In genomic region chr3:130095160-130095781, GRCm38 (mm10) we compare ENCODE assay signal across 8 mouse cellular contexts. TPM values are rescaled to one million over a fixed set of nuclear protein-coding genes. Genes with fewer than 3 reads are reported as not detected.
DNase-seq lines count a peak whose midpoint lies in the region; ATAC-seq and TF ChIP-seq lines count a peak whose summit lies in the region.

No protein-coding gene starts in this region.

- H3K27ac ChIP-seq in intestine, postnatal 0 days (ENCODE audit: low read depth, low read length) = no peak overlapping the region
- no peak overlapping the region for H3K27ac ChIP-seq in intestine, embryonic 15.5 days
- H3K27ac ChIP-seq in MEL (ENCODE audit: control insufficient read depth, low read depth, low read length) = no peak overlapping the region
- H3K27ac ChIP-seq in hindbrain, embryonic 16.5 days (ENCODE audit: low read depth, low read length) = no peak overlapping the region
- H3K27ac ChIP-seq in limb, embryonic 14.5 days (replicated peaks; ENCODE audit: low read depth, low read length) = no peak overlapping the region
- H3K27ac ChIP-seq in neural tube, embryonic 15.5 days (replicated peaks) = no peak overlapping the region

- no peak overlapping the region for H3K4me3 ChIP-seq in intestine, postnatal 0 days (ENCODE audit: low read depth, low read length)
- no peak overlapping the region for H3K4me3 ChIP-seq in intestine, embryonic 15.5 days (replicated peaks)
- no peak overlapping the region for H3K4me3 ChIP-seq in MEL (ENCODE audit: control insufficient read depth in 1 of 2, insufficient read depth in 1 of 2, low read depth in 2 of 2, low read length in 2 of 2)
- no peak overlapping the region for H3K4me3 ChIP-seq in hindbrain, embryonic 16.5 days (ENCODE audit: low read length)
- H3K4me3 ChIP-seq in limb, embryonic 14.5 days (replicated peaks; ENCODE audit: low read length) = no peak overlapping the region
- H3K4me3 ChIP-seq in neural tube, embryonic 15.5 days (replicated peaks) = no peak overlapping the region

- peak; percentile 54 for DNase-seq in MEL (ENCODE audit: low read depth, low spot score)
- DNase-seq in embryo, embryonic 10.5 days (ENCODE audit: low spot score) = peak; percentile 81
- peak; percentile 70 for DNase-seq in limb, embryonic 14.5 days (ENCODE audit: low spot score)

- ATAC-seq in intestine, postnatal 0 days = no peak
- no peak for ATAC-seq in intestine, embryonic 15.5 days
- ATAC-seq in hindbrain, embryonic 16.5 days = peak; percentile 75
- no peak for ATAC-seq in limb, embryonic 14.5 days (ENCODE audit: low FRiP score, low read depth)
- peak; percentile 75; the same call in 1 of the 2 replicates for ATAC-seq in neural tube, embryonic 15.5 days (ENCODE audit: low FRiP score)
- ATAC-seq in inflammation-experienced regulatory T-cells, adult 6 months = no peak

- no peaks in the 10 kb centered on the region for H3K79me2 ChIP-seq in MEL (ENCODE audit: control insufficient read depth, insufficient read depth, low read length, poor library complexity)

- peak; percentile 79 for TF ChIP-seq CTCF in intestine, postnatal 0 days (IDR thresholded peaks at IDR 0.05; ENCODE audit: low read depth)
- TF ChIP-seq CTCF in MEL (IDR thresholded peaks at IDR 0.05 in 2 of 3, conservative IDR thresholded peaks at IDR 0.05 in 1 of 3; ENCODE audit: control insufficient read depth in 1 of 3, insufficient read depth in 1 of 3, low read depth in 2 of 3, low read length in 3 of 3, poor library complexity in 1 of 3, severe bottlenecking in 1 of 3) = peak; percentile 35 to 67 (median 53); a peak in 5 of 6 replicates

- no peaks in the 10 kb centered on the region for H3K27me3 ChIP-seq in intestine, postnatal 0 days (replicated peaks; ENCODE audit: control insufficient read depth, insufficient read depth, low read length)
- H3K27me3 ChIP-seq in intestine, embryonic 15.5 days (replicated peaks) = no peaks in the 10 kb centered on the region
- no peaks in the 10 kb centered on the region; a peak in 2 of 4 replicates for H3K27me3 ChIP-seq in MEL (ENCODE audit: control insufficient read depth in 1 of 2, insufficient read depth in 2 of 2, low read length in 2 of 2)
- H3K27me3 ChIP-seq in hindbrain, embryonic 16.5 days (replicated peaks; ENCODE audit: control insufficient read depth, insufficient read depth, low read length) = no peaks in the 10 kb centered on the region
- H3K27me3 ChIP-seq in limb, embryonic 14.5 days (ENCODE audit: control insufficient read depth, insufficient read depth, low read length) = no peaks in the 10 kb centered on the region
- H3K27me3 ChIP-seq in neural tube, embryonic 15.5 days (replicated peaks) = no peaks in the 10 kb centered on the region

- 37% methylated on average over 5 of the region's 5 CpGs for WGBS in intestine, postnatal 0 days
- WGBS in intestine, embryonic 15.5 days = 44% methylated on average over 5 of the region's 5 CpGs
- 47% methylated on average over 5 of the region's 5 CpGs for WGBS in hindbrain, embryonic 16.5 days
- WGBS in limb, embryonic 14.5 days = 36% methylated on average over 5 of the region's 5 CpGs
- WGBS in neural tube, embryonic 15.5 days = 45% methylated on average over 5 of the region's 5 CpGs

- no peaks in the 10 kb centered on the region for H3K36me3 ChIP-seq in intestine, postnatal 0 days (ENCODE audit: control insufficient read depth, insufficient read depth)
- H3K36me3 ChIP-seq in intestine, embryonic 15.5 days = no peaks in the 10 kb centered on the region
- no peaks in the 10 kb centered on the region for H3K36me3 ChIP-seq in MEL (ENCODE audit: control insufficient read depth in 1 of 2, insufficient read depth in 2 of 2, low read length in 2 of 2)
- no peaks in the 10 kb centered on the region for H3K36me3 ChIP-seq in hindbrain, embryonic 16.5 days (ENCODE audit: control insufficient read depth, insufficient read depth, low read length)
- no peaks in the 10 kb centered on the region for H3K36me3 ChIP-seq in limb, embryonic 14.5 days (ENCODE audit: control insufficient read depth, insufficient read depth, low read length)
- no peaks in the 10 kb centered on the region for H3K36me3 ChIP-seq in neural tube, embryonic 15.5 days

- TF ChIP-seq POLR2A in MEL (IDR thresholded peaks at IDR 0.05; ENCODE audit: control insufficient read depth in 1 of 2, insufficient read depth in 1 of 2, low read depth in 1 of 2, low read length in 2 of 2, poor library complexity in 1 of 2) = no peak
- TF ChIP-seq POLR2A in limb, embryonic 14.5 days (IDR thresholded peaks at IDR 0.05; ENCODE audit: borderline replicate concordance, extremely low read depth, insufficient read depth, insufficient read length) = no peak

- H3K4me1 ChIP-seq in intestine, postnatal 0 days (replicated peaks; ENCODE audit: control insufficient read depth, insufficient read depth, low read length) = no peaks in the 10 kb centered on the region
- no peaks in the 10 kb centered on the region for H3K4me1 ChIP-seq in intestine, embryonic 15.5 days (replicated peaks)
- H3K4me1 ChIP-seq in MEL (ENCODE audit: control insufficient read depth in 1 of 2, insufficient read depth in 2 of 2, low read length in 2 of 2) = no peaks in the 10 kb centered on the region
- no peaks in the 10 kb centered on the region for H3K4me1 ChIP-seq in hindbrain, embryonic 16.5 days (ENCODE audit: control insufficient read depth, insufficient read depth, low read depth, low read length)
- H3K4me1 ChIP-seq in limb, embryonic 14.5 days (ENCODE audit: control insufficient read depth, insufficient read depth, low read length) = no peaks in the 10 kb centered on the region
- H3K4me1 ChIP-seq in neural tube, embryonic 15.5 days = no peaks in the 10 kb centered on the region

- no peaks in the 10 kb centered on the region for H3K9me3 ChIP-seq in intestine, postnatal 0 days (ENCODE audit: control insufficient read depth)
- H3K9me3 ChIP-seq in intestine, embryonic 15.5 days = no peaks in the 10 kb centered on the region
- H3K9me3 ChIP-seq in MEL (replicated peaks; ENCODE audit: insufficient read depth, low read length) = no peaks in the 10 kb centered on the region
- H3K9me3 ChIP-seq in hindbrain, embryonic 16.5 days (ENCODE audit: control insufficient read depth, low read length) = no peaks in the 10 kb centered on the region
- no peaks in the 10 kb centered on the region for H3K9me3 ChIP-seq in limb, embryonic 14.5 days (ENCODE audit: control insufficient read depth, low read length)
- no peaks in the 10 kb centered on the region for H3K9me3 ChIP-seq in neural tube, embryonic 15.5 days (replicated peaks)

- no peak overlapping the region for H3K9ac ChIP-seq in intestine, postnatal 0 days (ENCODE audit: low read depth, low read length)
- H3K9ac ChIP-seq in intestine, embryonic 15.5 days = no peak overlapping the region
- H3K9ac ChIP-seq in MEL (ENCODE audit: control insufficient read depth, low read depth, low read length, poor library complexity, severe bottlenecking) = no peak overlapping the region
- no peak overlapping the region for H3K9ac ChIP-seq in hindbrain, embryonic 16.5 days (ENCODE audit: low read depth, low read length)
- no peak overlapping the region for H3K9ac ChIP-seq in limb, embryonic 14.5 days (ENCODE audit: low read depth, low read length, severe bottlenecking)
- H3K9ac ChIP-seq in neural tube, embryonic 15.5 days (replicated peaks) = no peak overlapping the region

- H3K4me2 ChIP-seq in intestine, postnatal 0 days (replicated peaks; ENCODE audit: low read depth) = no peak overlapping the region
- no peak overlapping the region for H3K4me2 ChIP-seq in intestine, embryonic 15.5 days (replicated peaks)
- H3K4me2 ChIP-seq in hindbrain, embryonic 16.5 days (ENCODE audit: low read length) = no peak overlapping the region
- H3K4me2 ChIP-seq in limb, embryonic 14.5 days (replicated peaks; ENCODE audit: low read depth, low read length, severe bottlenecking) = no peak overlapping the region
- no peak overlapping the region for H3K4me2 ChIP-seq in neural tube, embryonic 15.5 days

- TF ChIP-seq EP300 in MEL (IDR thresholded peaks at IDR 0.05; ENCODE audit: low read depth in 1 of 2, low read length in 2 of 2) = no peak

- peak; percentile 67 for TF ChIP-seq RAD21 in MEL (IDR thresholded peaks at IDR 0.05; ENCODE audit: low read depth, low read length)

TF ChIP-seq in MEL, 35 proteins besides CTCF, POLR2A, EP300 and RAD21 (continues in another document):
- TF ChIP-seq MAZ (IDR thresholded peaks at IDR 0.05; ENCODE audit: low read depth, low read length) (no peak), TCF12 (IDR thresholded peaks at IDR 0.05; ENCODE audit: low read depth, low read length) (no peak), ETS1 (IDR thresholded peaks at IDR 0.05; ENCODE audit: low read depth, low read length) (no peak), ELF1 (IDR thresholded peaks at IDR 0.05; ENCODE audit: low read depth, low read length) (no peak), TBP (IDR thresholded peaks at IDR 0.05; ENCODE audit: low read depth, low read length) (no peak), SMC3 (IDR thresholded peaks at IDR 0.05; ENCODE audit: low read depth, low read length) (peak; percentile 52)

RNA-seq across cellular contexts. Expression of gene Sec24b, which starts 33.9 kb away (rescaled TPM):
- polyA plus RNA-seq in intestine, postnatal 0 days (2015; fragmentation: Nextera tagmentation; extraction: Ambion mirVana) = 13.1 and 13.4 TPM in 2 replicates
- 24.7 and 29.2 TPM in 2 replicates for polyA plus RNA-seq in intestine, embryonic 15.5 days (2015; fragmentation: Nextera tagmentation; extraction: Ambion mirVana)
- total RNA-seq in MEL (2012; rRNA removed) = 18.6 and 29.2 TPM in 2 replicates
- 10 to 100 TPM; 54.4 to 56.3 TPM for polyA plus RNA-seq in MEL (2012; ENCODE audit: insufficient read depth in 1 of 2, insufficient read length in 2 of 2, low read depth in 1 of 2, low replicate concordance in 2 of 2, missing spikeins in 1 of 2)
- polyA plus RNA-seq in hindbrain, embryonic 16.5 days (2015; fragmentation: Nextera tagmentation; extraction: Ambion mirVana) = 29.6 and 38.0 TPM in 2 replicates
- polyA plus RNA-seq in limb, embryonic 14.5 days (2012; rRNA removed) = 84.0 and 105 TPM in 2 replicates
- 41.5 TPM in 2 replicates for polyA plus RNA-seq in limb, embryonic 14.5 days (2014; fragmentation: Nextera tagmentation; extraction: Ambion mirVana)
- 30.4 and 32.8 TPM in 2 replicates for polyA plus RNA-seq in neural tube, embryonic 15.5 days (2015; fragmentation: Nextera tagmentation; extraction: Ambion mirVana)
- 10 to 100 TPM; 18.6 to 34.0 (median 20.5) TPM for polyA plus RNA-seq in inflammation-experienced regulatory T-cells, adult 6 months (2017; shearing (Covaris generic))

RNA-seq across cellular contexts. Expression of gene Col25a1, which starts 36.0 kb away (rescaled TPM):
- 0.59 and 0.67 TPM in 2 replicates for polyA plus RNA-seq in intestine, postnatal 0 days (2015; fragmentation: Nextera tagmentation; extraction: Ambion mirVana)
- polyA plus RNA-seq in intestine, embryonic 15.5 days (2015; fragmentation: Nextera tagmentation; extraction: Ambion mirVana) = 1.9 TPM in 2 replicates
- not detected in 2 replicates for total RNA-seq in MEL (2012; rRNA removed)
- not detected for polyA plus RNA-seq in MEL (2012; ENCODE audit: insufficient read depth in 1 of 2, insufficient read length in 2 of 2, low read depth in 1 of 2, low replicate concordance in 2 of 2, missing spikeins in 1 of 2)
- 4.8 and 5.0 TPM in 2 replicates for polyA plus RNA-seq in hindbrain, embryonic 16.5 days (2015; fragmentation: Nextera tagmentation; extraction: Ambion mirVana)
- polyA plus RNA-seq in limb, embryonic 14.5 days (2012; rRNA removed) = 15.3 and 19.3 TPM in 2 replicates
- 13.8 and 14.2 TPM in 2 replicates for polyA plus RNA-seq in limb, embryonic 14.5 days (2014; fragmentation: Nextera tagmentation; extraction: Ambion mirVana)
- 5.2 and 6.9 TPM in 2 replicates for polyA plus RNA-seq in neural tube, embryonic 15.5 days (2015; fragmentation: Nextera tagmentation; extraction: Ambion mirVana)
- not detected for polyA plus RNA-seq in inflammation-experienced regulatory T-cells, adult 6 months (2017; shearing (Covaris generic))

Comparison
In these comparisons a context has a peak if more than half of its experiments do, and no peak if none do; other contexts are left out.
1. ATAC-seq: peak in hindbrain, embryonic 16.5 days (single experiment) and neural tube, embryonic 15.5 days (single experiment); none in intestine, postnatal 0 days (single experiment), intestine, embryonic 15.5 days (single experiment), limb, embryonic 14.5 days (single experiment) and inflammation-experienced regulatory T-cells, adult 6 months (single experiment).
2. Peak in every context shown above with its lines, with median percentiles within 50 percentile points of each other: DNase-seq.